Mouse (Mus musculus) lung, embryonic 14.5 days (tissue): Measurements from ENCODE around the gene Ttc16. TPM values are rescaled to one million over a fixed set of nuclear protein-coding genes. Genes with fewer than 3 reads are reported as not detected.

Source experiments
- ATAC-seq: fragments of 200-750 bp; cut with Nextera tagmentation; 2 replicates; pipeline ENCODE4 v1.8.0; 2017; ENCODE audit warnings: mild to moderate bottlenecking, moderate TSS enrichment, moderate library complexity; ENCODE audit not compliant: insufficient read depth
- DNase-seq: peaks from one replicate; pipeline ENCODE4 v3.0.0-alpha.2; 2015
- H3K27ac ChIP-seq: fragments of 300-500 bp; sonication (generic); 2 replicates; pipeline ENCODE4 v1.5.1; 2014; ENCODE audit warnings: low read depth, mild to moderate bottlenecking, moderate library complexity
- H3K27me3 ChIP-seq: fragments of 300-500 bp; sonication (generic); 2 replicates; pipeline ENCODE4 v1.6.1; 2014; ENCODE audit warnings: low read length, control low read depth; ENCODE audit not compliant: insufficient read depth
- H3K36me3 ChIP-seq: fragments of 300-500 bp; sonication (generic); 2 replicates; pipeline ENCODE4 v1.6.1; 2014; ENCODE audit warnings: control low read depth; ENCODE audit not compliant: insufficient read depth
- H3K4me1 ChIP-seq: fragments of 300-500 bp; sonication (generic); 2 replicates; pipeline ENCODE4 v1.6.1; 2014; ENCODE audit warnings: antibody characterized with exemption, control low read depth; ENCODE audit not compliant: insufficient read depth
- H3K4me2 ChIP-seq: fragments of 300-500 bp; sonication (generic); 2 replicates; pipeline ENCODE4 v1.6.1; 2014; ENCODE audit warnings: mild to moderate bottlenecking
- H3K4me3 ChIP-seq: fragments of 300-500 bp; sonication (generic); 2 replicates; pipeline ENCODE4 v1.5.1; 2014; ENCODE audit warnings: low read depth, low read length
- H3K9ac ChIP-seq: fragments of 300-500 bp; sonication (generic); 2 replicates; pipeline ENCODE4 v1.6.1; 2014
- H3K9me3 ChIP-seq: fragments of 300-500 bp; sonication (generic); 2 replicates; pipeline ENCODE4 v1.6.1; 2016; ENCODE audit warnings: low read depth, low read length, control low read depth
- CTCF ChIP-seq: IDR thresholded peaks from 2 replicates; pipeline ENCODE4 v1.5.1; 2016; ENCODE audit warnings: antibody characterized with exemption, low read depth
- WGBS: fragments of 180-500 bp; shearing (Covaris S2); extraction: QIAGEN DNeasy Blood & Tissue Kit; methylation state at CpG from one replicate; pipeline ENCODE4 v1.1.7; 2014; 5-methylcytosine and 5-hydroxymethylcytosine counted together
- polyA plus RNA-seq: library from polyadenylated mRNA; unstranded; fragments of >200 nt; fragmentation: Nextera tagmentation; extraction: Ambion mirVana; gene quantifications from 2 replicates; pipeline ENCODE4 v1.2.1, GENCODE M21; 2014

The Ttc16 gene
- polyA plus RNA-seq, 1 experiment from 2014 or later: 0.33 TPM

GRCm38 (mm10) chr2:32808816-32809566, 33.6 kb upstream of the Ttc16 start:
- Histone ChIP-seq H3K36me3 (peaks cover 45% of the 10 kb centered on the region; the same call in 1 of the 2 replicates), H3K4me2 (no peak overlapping the region), H3K9ac (no peak overlapping the region), H3K4me1 (no peaks in the 10 kb centered on the region), H3K4me3 (no peak overlapping the region), H3K27ac (no peak overlapping the region), H3K9me3 (no peaks in the 10 kb centered on the region), H3K27me3 (no peaks in the 10 kb centered on the region)
- ATAC-seq (no peak), DNase-seq (no peak)
- WGBS: 84% methylated on average over 14 of the region's 14 CpGs
- TF ChIP-seq CTCF: no peak

- peaks cover 48% of the 10 kb centered on the region for H3K36me3 ChIP-seq
- WGBS: 48% methylated on average over 10 of the region's 10 CpGs
- no peaks in the 10 kb centered on the region for H3K27me3 ChIP-seq
- H3K4me1 ChIP-seq: no peaks in the 10 kb centered on the region
- ATAC-seq (no peak), DNase-seq (no peak)
- H3K9ac ChIP-seq: no peak overlapping the region
- H3K9me3 ChIP-seq: no peaks in the 10 kb centered on the region
- H3K4me2 ChIP-seq: no peak overlapping the region
- TF ChIP-seq CTCF: no peak
- no peak overlapping the region for H3K4me3 ChIP-seq
- H3K27ac ChIP-seq: no peak overlapping the region
These were observed 23.0 kb upstream of the Ttc16 start for GRCm38 (mm10) chr2:32798251-32798962.

- ATAC-seq: no peak
- H3K27ac ChIP-seq: no peak overlapping the region
- H3K4me2 ChIP-seq: no peak overlapping the region
- no peaks in the 10 kb centered on the region for H3K9me3 ChIP-seq
- peaks cover 36% of the 10 kb centered on the region for H3K36me3 ChIP-seq
- no peak overlapping the region for H3K9ac ChIP-seq
- no peaks in the 10 kb centered on the region for H3K27me3 ChIP-seq
- H3K4me1 ChIP-seq: no peaks in the 10 kb centered on the region
- no peak overlapping the region for H3K4me3 ChIP-seq
- 86% methylated on average over 13 of the region's 13 CpGs for WGBS
- no peak for TF ChIP-seq CTCF
- DNase-seq: no peak
These were observed 20.4 kb upstream of the Ttc16 start for GRCm38 (mm10) chr2:32795748-32796418.

- no peaks in the 10 kb centered on the region for H3K27me3 ChIP-seq
- no peak overlapping the region for H3K4me2 ChIP-seq
- H3K27ac ChIP-seq: no peak overlapping the region
- H3K36me3 ChIP-seq: peaks cover 21% of the 10 kb centered on the region; the same call in 1 of the 2 replicates
- H3K9me3 ChIP-seq: no peaks in the 10 kb centered on the region
- H3K4me1 ChIP-seq: no peaks in the 10 kb centered on the region
- no peak for TF ChIP-seq CTCF
- H3K9ac ChIP-seq: no peak overlapping the region
- H3K4me3 ChIP-seq: no peak overlapping the region
- WGBS: 50% methylated on average over 6 of the region's 6 CpGs
- ATAC-seq (no peak), DNase-seq (peak; percentile 81)
These were observed 15.9 kb upstream of the Ttc16 start for GRCm38 (mm10) chr2:32791297-32791696.

- Histone ChIP-seq H3K4me1 (no peaks in the 10 kb centered on the region; the same call in 1 of the 2 replicates), H3K4me3 (no peak overlapping the region), H3K27ac (no peak overlapping the region), H3K27me3 (no peaks in the 10 kb centered on the region), H3K9me3 (no peaks in the 10 kb centered on the region), H3K4me2 (no peak overlapping the region), H3K36me3 (no peaks in the 10 kb centered on the region), H3K9ac (no peak overlapping the region)
- ATAC-seq (no peak), DNase-seq (peak; percentile 24)
- 50% methylated on average over 2 of the region's 2 CpGs for WGBS
- no peak for TF ChIP-seq CTCF
These were observed 13.1 kb upstream of the Ttc16 start for GRCm38 (mm10) chr2:32788581-32788980.

- peak; percentile 64 for DNase-seq
- H3K9me3 ChIP-seq: no peaks in the 10 kb centered on the region
- H3K27me3 ChIP-seq: no peaks in the 10 kb centered on the region
- WGBS: 64% methylated on average over 6 of the region's 6 CpGs
- peak; percentile 63 for TF ChIP-seq CTCF
- no peak overlapping the region for H3K4me3 ChIP-seq
- no peak for ATAC-seq
- no peaks in the 10 kb centered on the region; the same call in 1 of the 2 replicates for H3K4me1 ChIP-seq
- H3K4me2 ChIP-seq: no peak overlapping the region
- no peak overlapping the region for H3K9ac ChIP-seq
- no peak overlapping the region for H3K27ac ChIP-seq
- H3K36me3 ChIP-seq: no peaks in the 10 kb centered on the region
These were observed 11.7 kb upstream of the Ttc16 start for GRCm38 (mm10) chr2:32787176-32787575.

GRCm38 (mm10) chr2:32784048-32784681, 8.7 kb upstream of the Ttc16 start, which contains the start of gene Cfap157:
TSS of gene Cfap157 (minus strand) at chr2:32784428.
- H3K36me3 ChIP-seq: no peaks in the 10 kb centered on the region
- no peaks in the 10 kb centered on the region for H3K9me3 ChIP-seq
- peak; percentile 46 for DNase-seq
- H3K4me3 ChIP-seq: no peak within 1 kb of the TSS
- H3K4me2 ChIP-seq: no peak within 1 kb of the TSS
- no peak for TF ChIP-seq CTCF
- H3K4me1 ChIP-seq: no peaks in the 10 kb centered on the region; the same call in 1 of the 2 replicates
- no peak within 1 kb of the TSS for H3K27ac ChIP-seq
- no peaks in the 10 kb centered on the region for H3K27me3 ChIP-seq
- no peak for ATAC-seq
- WGBS: 42% methylated on average over 4 of the region's 4 CpGs
- H3K9ac ChIP-seq: no peak within 1 kb of the TSS
